Mouse (Mus musculus) T-cell, adult 66 days (primary cell): ENCODE measurements around the gene Hmgn1. TPM values are rescaled to one million over a fixed set of nuclear protein-coding genes. Genes with fewer than 3 reads are reported as not detected.

Source experiments
- total RNA-seq, 2 experiments: library from RNA; stranded (reverse); gene quantifications; 3 replicates in 1 of 2; 4 replicates in 1 of 2; pipeline ENCODE4 v1.2.4; 2023

Hmgn1 gene
- total RNA-seq: 100 to 1,000 TPM; 139 to 151 TPM

DNA sequence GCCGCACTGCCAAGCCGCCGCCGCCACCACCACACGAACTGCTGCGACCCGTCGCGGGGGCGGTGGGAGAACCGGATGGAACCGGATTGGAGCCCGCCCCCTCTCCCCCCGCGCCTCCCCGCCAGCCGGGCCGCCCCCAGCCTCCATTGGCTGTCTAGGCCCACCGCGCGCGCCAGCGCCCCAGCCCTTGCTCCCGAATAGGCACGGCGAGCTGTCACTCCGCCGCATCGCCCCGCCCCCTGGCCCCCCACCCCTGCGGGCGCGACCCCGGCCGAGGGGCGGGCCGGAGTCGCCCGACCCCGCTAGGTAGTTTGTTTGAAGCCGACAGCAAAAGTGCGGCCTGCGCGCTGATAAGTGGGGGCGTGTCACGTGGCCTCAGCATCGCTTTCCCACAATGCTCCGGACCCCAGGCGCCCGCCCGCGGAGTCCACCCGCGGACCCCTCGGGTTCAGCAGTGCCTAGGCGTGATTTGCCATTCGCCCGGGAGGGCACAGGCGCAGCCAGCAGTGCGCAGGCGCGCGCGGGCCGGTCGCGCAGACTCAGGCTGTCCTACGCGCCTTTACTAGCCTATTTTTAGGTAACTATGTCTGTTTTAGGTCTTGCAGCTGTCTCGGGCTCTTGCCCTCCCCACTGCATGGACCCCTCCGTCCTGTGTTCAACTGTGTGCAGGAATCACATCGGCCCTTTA is at the start of gene Hmgn1:
Gene Hmgn1 (minus strand): TSS at position 73 of the 688 bp plus-strand sequence.

DNA sequence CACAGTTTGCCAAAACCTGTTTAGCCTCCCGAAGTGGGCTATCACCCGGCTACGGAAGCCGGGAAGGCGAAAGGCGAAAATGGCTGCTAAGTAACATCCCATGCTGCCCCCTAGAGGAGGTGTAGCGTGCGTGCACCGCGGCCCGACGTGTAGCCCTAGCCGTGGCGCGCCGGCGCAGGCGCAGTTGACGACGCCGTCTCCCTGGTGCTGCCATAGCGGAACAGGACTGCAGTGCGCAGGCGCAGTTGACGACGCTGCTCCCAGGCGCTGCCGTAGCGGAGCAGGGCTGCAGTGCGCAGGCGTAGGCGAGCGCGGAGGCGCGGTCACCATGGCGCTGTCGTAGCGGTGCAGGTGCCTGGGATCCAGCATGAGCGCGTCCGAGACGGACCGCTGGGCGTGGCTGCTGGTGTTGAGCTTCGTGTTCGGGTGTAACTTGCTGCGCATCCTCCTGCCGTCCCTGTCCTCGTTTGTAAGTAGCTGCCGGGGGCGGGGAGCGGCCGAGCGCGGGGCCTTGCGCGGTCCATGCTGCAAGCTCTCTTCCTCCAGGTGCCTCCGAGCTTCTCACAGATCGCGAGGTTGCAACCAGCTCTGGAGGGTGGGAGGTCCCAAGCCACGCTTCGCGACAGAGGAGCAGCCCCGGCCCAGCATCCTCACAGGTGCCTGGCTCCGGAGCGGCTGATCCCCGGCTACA is 17.7 kb upstream of the Hmgn1 start, which contains the start of gene Wrb:
Gene Wrb (plus strand): TSS at position 298 of the 691 bp plus-strand sequence.

GRCm38 (mm10) chr16:96082301-96083178 is 45.0 kb downstream of the Hmgn1 start, which contains the start of gene Brwd1:
Brwd1 (minus strand) TSS chr16:96082526.

Other genes starting within 250 kb of the Hmgn1 start
- 10 to 100 TPM; 17.7 to 27.4 TPM for gene Psmg1, start 136.8 kb downstream of the Hmgn1 start, total RNA-seq
- 100 to 1,000 TPM; 150 to 170 TPM for gene Brwd1, start 45.2 kb downstream of the Hmgn1 start, total RNA-seq
- gene Wrb, start 17.7 kb upstream of the Hmgn1 start, total RNA-seq: 10 to 100 TPM in 1 of 2 experiments, 1 to 10 TPM in 1; 9.1 to 11.2 TPM
- gene Lca5l, start 64.5 kb upstream of the Hmgn1 start, total RNA-seq: not detected
- not detected for gene Sh3bgr, start 72.7 kb upstream of the Hmgn1 start, total RNA-seq
- gene B3galt5, start 108.1 kb upstream of the Hmgn1 start, total RNA-seq: 1 to 10 TPM; 1.8 to 3.4 TPM